Mouse (Mus musculus) bone marrow macrophage, adult 2 months (primary cell): Measurements from ENCODE around the gene Gm49333.

Experiments used
- CTCF ChIP-seq: IDR thresholded peaks from 2 replicates; pipeline ENCODE4 v1.5.1; 2012; ENCODE audit warnings: low read depth, mild to moderate bottlenecking, low read length, moderate library complexity
- POLR2A ChIP-seq: IDR thresholded peaks from 2 replicates; pipeline ENCODE4 v1.6.1; 2012; ENCODE audit warnings: mild to moderate bottlenecking, low read depth, low read length, borderline replicate concordance

- TF ChIP-seq POLR2A, result no peak
- TF ChIP-seq CTCF, result no peak
Observed at GRCm38 (mm10) chr16:20621991-20622685, 10.7 kb downstream of the Gm49333 start.
